Comparison of ENCODE assay signal across 17 mouse cellular contexts in genomic region chr5:117380199-117380598, GRCm38 (mm10). TPM values are rescaled to one million over a fixed set of nuclear protein-coding genes. Genes with fewer than 3 reads are reported as not detected.
"Had no signal": no experiment of that assay in that cellular context is flagged by ENCODE, and none has a peak within 500 bp of the region (broad histone marks: within the 10 kb centered on the region; RNA-seq: fewer than 3 reads in every experiment).

No protein-coding gene starts in this region.

- H3K27ac ChIP-seq: kidney, postnatal 0 days; layer of hippocampus, adult 2 months; limb, embryonic 10.5 days; limb, embryonic 13.5 days; liver, embryonic 15.5 days; stomach, embryonic 15.5 days had no signal

- H3K4me3 ChIP-seq: layer of hippocampus, adult 2 months; limb, embryonic 10.5 days; limb, embryonic 13.5 days; liver, embryonic 15.5 days; stomach, embryonic 15.5 days had no signal

- H3K4me1 ChIP-seq: limb, embryonic 10.5 days; stomach, embryonic 15.5 days had no signal

- DNase-seq: kidney, adult 2 months; kidney, postnatal 25 days; layer of hippocampus, adult 9-11 months; lung, adult 2 months; lung, postnatal 14 days; lung, postnatal 4 days; midbrain, embryonic 14.5 days; right cerebral cortex, postnatal 25 days; spleen, adult 18-20 months; thymus, postnatal 25 days had no signal

- H3K27me3 ChIP-seq: limb, embryonic 13.5 days; liver, embryonic 15.5 days; stomach, embryonic 15.5 days had no signal

- H3K9ac ChIP-seq: limb, embryonic 13.5 days; liver, embryonic 15.5 days; stomach, embryonic 15.5 days had no signal

RNA-seq across cellular contexts. Expression of gene Ksr2, which starts 33.6 kb away (rescaled TPM):
- total RNA-seq: megakaryocyte-erythroid progenitor cell, adult 5-6 weeks had no signal
- polyA plus RNA-seq: limb, embryonic 10.5 days had no signal
